Mouse (Mus musculus): ENCODE data around the gene Pmis2.
A peak's percentile ranks its signal among the peaks of the same experiment; 100 is the strongest.

Pmis2 gene

DNA sequence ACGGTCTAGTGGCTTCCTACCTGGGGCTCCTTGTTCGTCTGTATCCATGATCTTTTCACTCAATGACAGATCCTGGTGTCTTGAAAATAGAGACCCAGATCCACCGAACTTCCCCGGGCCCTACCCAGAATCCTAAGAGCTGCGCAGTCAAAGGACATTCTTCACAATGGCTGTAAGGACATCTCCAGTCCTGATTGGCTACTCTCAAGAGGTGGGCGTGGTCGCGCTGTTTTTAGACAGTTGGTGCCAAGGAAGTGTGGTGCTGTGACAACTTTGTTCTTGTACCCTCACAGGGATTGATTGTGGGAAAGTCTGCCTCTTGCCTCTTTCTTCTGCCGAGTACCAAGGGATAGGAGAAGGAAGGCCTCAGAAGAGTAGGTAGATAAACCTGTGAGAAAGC lies at the start of gene Pmis2:
Pmis2 (minus strand) TSS at position 126 of the 400 bp plus-strand sequence.
- no peak for DNase-seq

GRCm38 (mm10) chr7:30719669-30720068 lies 48.3 kb upstream of the Pmis2 start:
- DNase-seq, result no peak

GRCm38 (mm10) chr7:30717716-30718046 lies 46.3 kb upstream of the Pmis2 start:
- DNase-seq, result no peak

GRCm38 (mm10) chr7:30717006-30717715 lies 45.8 kb upstream of the Pmis2 start:
- peak; percentile 73 to 75 for DNase-seq

DNA sequence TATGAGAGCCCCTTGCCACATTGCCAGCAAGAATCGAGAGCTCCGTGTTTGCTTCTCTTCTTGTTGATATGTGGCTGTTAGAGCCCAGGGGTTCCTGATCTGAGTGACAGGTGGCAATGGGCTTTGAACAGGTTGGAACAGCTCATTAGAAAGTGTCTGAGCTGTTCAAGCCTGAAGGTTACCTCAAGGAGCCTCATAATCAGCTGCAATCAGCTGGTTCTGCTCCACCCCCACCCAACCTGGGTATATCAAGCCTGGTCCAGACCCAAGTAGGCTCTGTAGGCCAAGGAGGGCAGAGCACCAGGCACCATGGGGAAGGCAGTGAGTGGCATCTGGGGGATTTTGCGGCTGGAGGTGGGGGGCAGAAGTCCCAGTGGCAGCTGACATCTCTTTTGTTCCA lies 40.5 kb upstream of the Pmis2 start, which contains the start of gene Atp4a:
Atp4a (plus strand) TSS at position 268 of the 400 bp plus-strand sequence.
- DNase-seq, result no peak

- DNase-seq, result no peak
Observed at GRCm38 (mm10) chr7:30707441-30707840, 36.0 kb upstream of the Pmis2 start.

DNA sequence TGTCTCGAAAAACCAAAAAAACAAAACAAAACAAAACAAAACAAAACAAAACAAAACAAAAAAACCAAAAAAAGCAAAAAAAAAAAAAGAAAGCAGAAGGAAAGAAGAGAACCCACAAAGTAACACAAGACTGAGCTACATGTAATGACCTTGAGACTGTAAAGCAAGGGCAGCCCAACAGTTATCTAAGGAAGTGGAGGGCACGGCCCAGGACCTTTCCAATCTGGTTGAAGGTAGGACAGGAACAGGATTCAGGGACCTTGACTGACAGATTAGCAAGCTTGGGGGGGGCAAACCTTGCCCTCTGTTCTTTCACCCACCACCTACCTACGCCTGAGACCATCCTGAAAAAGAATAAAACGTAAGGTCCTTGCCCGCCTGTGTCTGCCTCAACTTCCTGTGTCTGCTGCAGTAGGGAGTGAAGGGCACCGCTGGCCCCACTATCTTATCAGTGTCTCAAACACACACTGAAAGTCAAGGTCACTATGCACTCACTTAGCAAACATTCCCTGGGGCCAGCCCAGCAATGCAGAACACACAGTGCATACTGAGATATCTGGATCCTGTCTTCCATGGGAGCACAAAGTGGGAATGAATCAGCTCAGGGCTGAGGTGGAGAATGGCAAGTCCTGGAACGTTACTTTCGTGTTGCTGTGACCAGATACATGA lies 34.9 kb upstream of the Pmis2 start:
- no peak for DNase-seq

DNA sequence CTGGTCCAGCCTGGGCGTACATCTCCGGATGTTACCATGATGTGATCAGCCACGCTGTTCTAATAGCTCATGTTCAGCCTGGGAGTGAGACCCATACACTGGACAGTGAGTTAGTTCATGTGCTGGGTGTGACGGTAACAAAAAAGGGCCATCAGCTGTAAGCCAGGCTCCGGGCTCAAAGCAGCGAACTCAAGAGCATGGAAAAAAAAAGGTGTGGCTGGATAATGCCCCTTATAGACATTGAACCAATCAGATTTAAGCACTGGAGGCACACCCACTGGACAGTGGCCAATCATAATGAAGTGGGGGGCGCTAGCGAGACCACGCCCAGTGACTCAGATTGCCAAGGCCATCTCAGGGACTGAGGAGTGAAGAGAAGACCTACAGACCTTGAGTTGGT lies 27.2 kb upstream of the Pmis2 start, which contains the start of gene 2200002J24Rik:
2200002J24Rik (plus strand) TSS at position 338 of the 400 bp plus-strand sequence.
- DNase-seq, result peak in 1 of 2 experiments; percentile 14

DNA sequence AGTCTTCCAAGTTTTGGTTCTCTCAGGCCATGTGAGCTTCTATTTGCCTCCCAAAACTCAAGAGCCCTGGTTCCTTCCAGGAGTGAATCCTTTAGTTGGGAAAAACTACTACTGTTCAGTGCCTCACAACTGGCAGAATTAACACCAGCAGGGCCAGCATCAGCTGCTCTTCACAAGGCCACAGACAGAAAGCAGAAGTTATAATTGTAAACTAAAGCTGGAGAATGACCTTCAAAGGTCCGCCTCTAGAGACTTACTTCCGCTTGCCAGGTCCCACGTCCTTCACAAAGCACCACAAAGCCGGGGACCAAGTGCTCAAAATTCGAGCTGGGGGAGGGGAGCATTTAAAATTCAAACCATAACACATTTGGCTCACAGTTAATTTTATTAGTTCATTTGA lies 26.7 kb upstream of the Pmis2 start:
- no peak for DNase-seq

GRCm38 (mm10) chr7:30688325-30688724 lies 16.9 kb upstream of the Pmis2 start:
- no peak for DNase-seq

DNA sequence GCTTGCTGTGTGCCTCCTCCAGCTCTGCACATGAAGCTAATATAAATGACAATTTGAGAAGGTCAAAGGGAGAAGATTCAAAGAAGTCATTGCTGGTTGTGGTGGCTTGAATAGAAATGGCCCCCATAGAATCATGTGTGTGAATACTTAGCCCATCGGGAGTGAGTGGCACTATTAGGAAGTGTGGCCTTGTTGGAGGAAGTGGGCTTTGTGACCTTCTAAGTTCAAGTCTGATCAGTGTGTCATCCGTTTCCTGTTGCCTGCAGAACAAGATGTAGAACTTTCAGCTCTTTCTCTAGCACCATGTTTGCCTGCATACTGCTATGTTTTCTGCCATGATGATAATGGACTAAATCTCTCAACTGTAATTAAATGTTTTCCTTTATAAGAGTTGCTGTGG lies 12.0 kb upstream of the Pmis2 start:
- no peak for DNase-seq

DNA sequence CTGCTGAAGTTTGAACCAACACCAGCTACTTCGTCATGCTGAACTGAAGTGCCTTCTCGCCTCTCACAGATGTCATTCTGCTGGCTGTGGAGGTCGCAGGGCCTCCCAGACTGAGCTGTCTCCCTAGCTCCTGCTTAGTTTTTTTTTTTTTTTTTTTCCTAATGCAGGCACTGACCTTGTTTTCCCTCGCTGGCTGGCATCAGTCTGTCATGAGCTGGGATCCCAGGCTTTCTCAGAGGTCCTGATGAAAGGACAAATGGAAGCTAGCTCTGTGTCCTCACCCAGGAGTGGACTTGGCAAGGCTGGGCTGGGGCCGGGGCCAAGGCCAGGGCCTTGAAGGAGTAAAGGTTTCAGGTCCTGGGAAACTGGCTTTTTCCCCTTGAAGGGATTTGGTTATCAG lies 10.5 kb upstream of the Pmis2 start:
- no peak for DNase-seq

- DNase-seq, result no peak
Observed at GRCm38 (mm10) chr7:30678263-30678975, 7.0 kb upstream of the Pmis2 start.

- DNase-seq, result no peak
Observed at GRCm38 (mm10) chr7:30669229-30669628, 2.2 kb downstream of the Pmis2 start.

DNA sequence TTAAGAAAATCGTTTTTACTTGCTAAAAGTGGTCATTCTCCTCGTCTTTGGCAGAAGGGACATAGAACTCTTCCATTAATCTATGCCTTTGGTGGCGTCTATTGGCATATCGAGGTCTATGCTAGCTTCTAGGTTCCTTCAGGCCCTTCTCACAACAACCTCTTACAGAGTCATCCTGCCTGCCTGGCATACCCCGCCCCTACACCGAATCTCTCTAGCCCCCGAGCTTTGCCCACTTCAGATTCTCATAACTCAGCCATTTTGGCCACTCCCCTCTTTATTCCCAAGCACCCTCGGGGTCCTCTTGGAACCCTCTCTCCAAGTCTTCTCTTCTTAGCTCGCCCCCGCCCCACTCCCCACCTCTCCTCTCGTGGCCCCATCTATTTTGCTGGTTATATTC lies 6.1 kb downstream of the Pmis2 start:
- peak in 1 of 2 experiments; percentile 5 for DNase-seq

- DNase-seq, result peak; percentile 89 to 92
Observed at GRCm38 (mm10) chr7:30664529-30665200, 6.7 kb downstream of the Pmis2 start, which contains the start of gene Haus5. Haus5 (minus strand) TSS chr7:30664994.

DNA sequence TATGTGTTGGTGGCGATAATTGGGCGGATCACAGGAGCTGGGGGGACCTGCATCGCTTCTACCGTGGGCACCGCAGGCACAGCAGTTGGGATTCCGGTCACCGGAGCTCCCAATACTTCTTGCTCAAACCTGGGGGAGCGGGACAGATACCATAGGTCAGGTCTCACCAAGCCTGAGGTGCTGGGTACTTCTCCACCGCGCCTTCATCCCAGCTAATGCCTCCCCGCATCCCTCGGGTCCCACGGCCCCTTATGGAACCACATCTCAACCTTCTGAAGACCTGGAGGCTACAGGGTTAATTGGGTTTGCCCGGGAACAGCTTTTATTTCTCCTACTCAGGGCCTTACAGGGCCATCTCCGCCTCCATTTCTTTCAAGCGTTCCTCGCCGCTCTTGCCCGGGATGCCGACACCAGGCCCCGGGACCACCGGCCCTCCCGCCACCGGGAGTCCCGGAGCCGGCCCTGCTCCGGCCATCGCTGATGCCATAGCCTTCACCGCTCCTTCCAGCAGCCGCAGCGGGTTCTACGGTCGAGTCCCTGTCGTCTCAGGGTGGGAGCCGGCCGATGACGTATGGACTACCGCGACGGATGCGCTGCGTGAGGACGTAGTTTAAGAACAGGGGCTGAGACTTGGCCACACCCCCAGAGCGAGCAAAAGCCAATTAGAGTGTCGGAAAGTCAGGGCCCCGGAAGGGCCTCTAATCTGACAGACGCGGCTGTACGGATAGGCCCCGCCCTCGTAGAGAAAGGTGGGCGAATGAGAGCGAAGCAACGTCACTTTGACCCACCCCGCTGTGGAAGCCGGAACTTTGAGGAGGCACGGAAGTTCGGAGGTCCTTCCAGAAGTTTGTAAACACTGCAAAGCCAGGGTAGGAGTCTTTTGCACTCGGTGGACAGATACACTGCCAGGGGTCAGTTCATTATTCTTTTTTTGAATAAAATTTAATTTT lies 21.5 kb downstream of the Pmis2 start, which contains the start of gene Rbm42:
Rbm42 (minus strand) TSS at position 727 of the 950 bp plus-strand sequence.
- peak; percentile 99 for DNase-seq

- no peak for DNase-seq
Observed at GRCm38 (mm10) chr7:30639083-30639482, 32.3 kb downstream of the Pmis2 start.

DNA sequence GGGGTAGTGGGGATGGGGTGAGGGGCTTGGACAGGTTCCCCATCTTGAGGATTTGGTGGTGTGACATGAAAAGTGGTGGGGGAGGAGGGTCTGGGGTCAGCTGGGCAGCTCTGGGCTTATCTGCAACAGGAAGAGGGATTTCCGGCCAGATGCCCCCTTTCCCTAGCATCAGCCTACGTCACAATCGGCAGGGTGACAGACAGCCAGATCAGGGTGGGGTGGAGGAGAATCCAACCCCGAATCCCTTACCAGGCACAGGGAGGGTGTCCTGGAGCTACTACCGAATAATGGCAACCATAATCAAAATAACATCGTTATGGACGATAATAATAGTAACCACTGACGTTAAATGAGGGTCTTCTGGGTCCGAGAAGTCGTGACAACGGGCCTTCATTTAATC lies 35.0 kb downstream of the Pmis2 start:
- no peak for DNase-seq

- DNase-seq, result no peak
Observed at GRCm38 (mm10) chr7:30635752-30636151, 35.7 kb downstream of the Pmis2 start, which contains the start of gene Etv2. Etv2 (minus strand) TSS chr7:30635852.

DNA sequence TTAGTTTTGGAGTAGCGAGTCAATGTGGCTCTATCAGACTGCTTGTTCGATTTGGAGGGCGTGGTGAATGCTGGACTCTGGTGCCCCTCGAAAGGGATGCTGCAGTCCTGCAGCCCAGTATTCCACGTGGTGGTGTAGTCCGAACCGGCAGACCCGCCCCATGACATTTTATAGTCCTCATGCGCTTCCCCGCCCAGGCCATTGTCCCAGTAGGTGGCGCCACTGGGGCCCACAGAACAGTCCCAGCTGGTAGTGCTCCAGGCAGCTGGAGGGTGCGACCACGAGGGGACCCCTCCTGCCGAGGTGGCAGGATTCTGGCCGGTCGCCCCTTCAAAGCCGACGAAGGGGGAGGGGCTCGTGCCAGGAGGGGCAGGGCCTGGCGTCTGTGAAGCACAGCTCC lies 36.8 kb downstream of the Pmis2 start:
- DNase-seq, result peak; percentile 19 to 21

Data from lung, adult 18-20 months (tissue).